Mouse (Mus musculus): Measurements from ENCODE around the gene Elovl7. TPM values are rescaled to one million over a fixed set of nuclear protein-coding genes. Genes with fewer than 3 reads are reported as not detected.

The Elovl7 gene
- polyA plus RNA-seq, 1 experiment from 2014 or later: 0.46 TPM

GRCm38 (mm10) chr13:108191074-108191720, 23.0 kb upstream of the Elovl7 start:
- no peaks in the 10 kb centered on the region for H3K4me1 ChIP-seq (ENCODE audit: control insufficient read depth, insufficient read depth, low read length)
- H3K4me2 ChIP-seq: no peak overlapping the region
- H3K27me3 ChIP-seq (ENCODE audit: control insufficient read depth, insufficient read depth, low read length): no peaks in the 10 kb centered on the region
- no peak for DNase-seq (ENCODE audit: low spot score, missing footprints)
- no peaks in the 10 kb centered on the region for H3K9me3 ChIP-seq (ENCODE audit: control insufficient read depth, low read length)
- WGBS: 70% methylated on average over 11 of the region's 11 CpGs
- H3K9ac ChIP-seq (ENCODE audit: low read length): no peak overlapping the region
- no peak overlapping the region for H3K27ac ChIP-seq (ENCODE audit: low read depth, low read length)
- no peak for ATAC-seq (ENCODE audit: low FRiP score)
- no peaks in the 10 kb centered on the region for H3K36me3 ChIP-seq (ENCODE audit: control insufficient read depth, insufficient read depth, low read length)
- no peak overlapping the region for H3K4me3 ChIP-seq (ENCODE audit: low read depth, low read length)

GRCm38 (mm10) chr13:108195474-108195873, 18.7 kb upstream of the Elovl7 start:
- no peak overlapping the region for H3K4me3 ChIP-seq (ENCODE audit: low read depth, low read length)
- ATAC-seq (ENCODE audit: low FRiP score): no peak
- no peak for DNase-seq (ENCODE audit: low spot score, missing footprints)
- no peaks in the 10 kb centered on the region for H3K36me3 ChIP-seq (ENCODE audit: control insufficient read depth, insufficient read depth, low read length)
- no peak overlapping the region for H3K9ac ChIP-seq (ENCODE audit: low read length)
- 93% methylated on average over 6 of the region's 6 CpGs for whole genome bisulfite sequencing
- no peaks in the 10 kb centered on the region for H3K9me3 ChIP-seq (ENCODE audit: control insufficient read depth, low read length)
- no peaks in the 10 kb centered on the region for H3K27me3 ChIP-seq (ENCODE audit: control insufficient read depth, insufficient read depth, low read length)
- no peaks in the 10 kb centered on the region for H3K4me1 ChIP-seq (ENCODE audit: control insufficient read depth, insufficient read depth, low read length)
- no peak overlapping the region for H3K27ac ChIP-seq (ENCODE audit: low read depth, low read length)
- no peak overlapping the region for H3K4me2 ChIP-seq

GRCm38 (mm10) chr13:108204857-108205256, 9.3 kb upstream of the Elovl7 start:
- 92% methylated on average over 3 of the region's 3 CpGs for WGBS
- ATAC-seq (ENCODE audit: low FRiP score) (no peak), DNase-seq (ENCODE audit: low spot score, missing footprints) (no peak)
- H3K9ac ChIP-seq (ENCODE audit: low read length): no peak overlapping the region
- H3K9me3 ChIP-seq (ENCODE audit: control insufficient read depth, low read length): no peaks in the 10 kb centered on the region
- no peak overlapping the region for H3K4me3 ChIP-seq (ENCODE audit: low read depth, low read length)
- H3K27me3 ChIP-seq (ENCODE audit: control insufficient read depth, insufficient read depth, low read length): no peaks in the 10 kb centered on the region
- no peak overlapping the region for H3K27ac ChIP-seq (ENCODE audit: low read depth, low read length)
- H3K4me2 ChIP-seq: no peak overlapping the region
- H3K36me3 ChIP-seq (ENCODE audit: control insufficient read depth, insufficient read depth, low read length): no peaks in the 10 kb centered on the region
- no peaks in the 10 kb centered on the region for H3K4me1 ChIP-seq (ENCODE audit: control insufficient read depth, insufficient read depth, low read length)

- Histone ChIP-seq H3K27me3 (ENCODE audit: control insufficient read depth, insufficient read depth, low read length) (no peaks in the 10 kb centered on the region; the same call in 1 of the 2 replicates), H3K4me3 (ENCODE audit: low read depth, low read length) (no peak overlapping the region), H3K27ac (ENCODE audit: low read depth, low read length) (no peak overlapping the region), H3K4me1 (ENCODE audit: control insufficient read depth, insufficient read depth, low read length) (no peaks in the 10 kb centered on the region), H3K36me3 (ENCODE audit: control insufficient read depth, insufficient read depth, low read length) (no peaks in the 10 kb centered on the region), H3K9me3 (ENCODE audit: control insufficient read depth, low read length) (no peaks in the 10 kb centered on the region), H3K4me2 (no peak overlapping the region), H3K9ac (ENCODE audit: low read length) (no peak overlapping the region)
- WGBS: 89% methylated on average over 2 of the region's 2 CpGs
- DNase-seq (ENCODE audit: low spot score, missing footprints): no peak
- ATAC-seq (ENCODE audit: low FRiP score): no peak
Observed at GRCm38 (mm10) chr13:108207447-108207846, 6.8 kb upstream of the Elovl7 start.

- Histone ChIP-seq H3K27me3 (ENCODE audit: control insufficient read depth, insufficient read depth, low read length) (peaks cover 1% of the 10 kb centered on the region; the same call in 1 of the 2 replicates), H3K9ac (ENCODE audit: low read length) (no peak overlapping the region), H3K27ac (ENCODE audit: low read depth, low read length) (no peak overlapping the region), H3K9me3 (ENCODE audit: control insufficient read depth, low read length) (no peaks in the 10 kb centered on the region), H3K4me1 (ENCODE audit: control insufficient read depth, insufficient read depth, low read length) (no peaks in the 10 kb centered on the region), H3K36me3 (ENCODE audit: control insufficient read depth, insufficient read depth, low read length) (no peaks in the 10 kb centered on the region), H3K4me3 (ENCODE audit: low read depth, low read length) (no peak overlapping the region), H3K4me2 (no peak overlapping the region)
- no peak for ATAC-seq (ENCODE audit: low FRiP score)
- 72% methylated on average over 5 of the region's 5 CpGs for WGBS
- DNase-seq (ENCODE audit: low spot score, missing footprints): no peak
Observed at GRCm38 (mm10) chr13:108208090-108208489, 6.1 kb upstream of the Elovl7 start.

GRCm38 (mm10) chr13:108210960-108211359, 3.2 kb upstream of the Elovl7 start:
- Histone ChIP-seq H3K4me1 (ENCODE audit: control insufficient read depth, insufficient read depth, low read length) (peaks cover 5% of the 10 kb centered on the region; the same call in 1 of the 2 replicates), H3K9ac (ENCODE audit: low read length) (no peak overlapping the region), H3K27me3 (ENCODE audit: control insufficient read depth, insufficient read depth, low read length) (peaks cover 21% of the 10 kb centered on the region), H3K9me3 (ENCODE audit: control insufficient read depth, low read length) (no peaks in the 10 kb centered on the region), H3K27ac (ENCODE audit: low read depth, low read length) (no peak overlapping the region), H3K4me3 (ENCODE audit: low read depth, low read length) (no peak overlapping the region), H3K4me2 (no peak overlapping the region), H3K36me3 (ENCODE audit: control insufficient read depth, insufficient read depth, low read length) (no peaks in the 10 kb centered on the region)
- DNase-seq (ENCODE audit: low spot score, missing footprints) (no peak), ATAC-seq (ENCODE audit: low FRiP score) (no peak)
- 90% methylated on average over 8 of the region's 8 CpGs for WGBS

GRCm38 (mm10) chr13:108212397-108213018, 1.7 kb upstream of the Elovl7 start:
- 44% methylated on average over 5 of the region's 5 CpGs for WGBS
- DNase-seq (ENCODE audit: low spot score, missing footprints) (no peak), ATAC-seq (ENCODE audit: low FRiP score) (no peak)
- Histone ChIP-seq H3K27ac (ENCODE audit: low read depth, low read length) (no peak overlapping the region), H3K9me3 (ENCODE audit: control insufficient read depth, low read length) (no peaks in the 10 kb centered on the region), H3K36me3 (ENCODE audit: control insufficient read depth, insufficient read depth, low read length) (no peaks in the 10 kb centered on the region), H3K4me2 (no peak overlapping the region), H3K9ac (ENCODE audit: low read length) (no peak overlapping the region), H3K4me3 (ENCODE audit: low read depth, low read length) (no peak overlapping the region), H3K4me1 (ENCODE audit: control insufficient read depth, insufficient read depth, low read length) (peaks cover 5% of the 10 kb centered on the region; the same call in 1 of the 2 replicates), H3K27me3 (ENCODE audit: control insufficient read depth, insufficient read depth, low read length) (peaks cover 24% of the 10 kb centered on the region)

- no peak; the same call in 1 of the 2 replicates for ATAC-seq (ENCODE audit: low FRiP score)
- Histone ChIP-seq H3K36me3 (ENCODE audit: control insufficient read depth, insufficient read depth, low read length) (no peaks in the 10 kb centered on the region), H3K27ac (ENCODE audit: low read depth, low read length) (no peak overlapping the region), H3K27me3 (ENCODE audit: control insufficient read depth, insufficient read depth, low read length) (peaks cover 24% of the 10 kb centered on the region), H3K4me2 (peak overlapping the region; percentile 100), H3K4me3 (ENCODE audit: low read depth, low read length) (peak overlapping the region; percentile 72), H3K4me1 (ENCODE audit: control insufficient read depth, insufficient read depth, low read length) (peaks cover 5% of the 10 kb centered on the region; the same call in 1 of the 2 replicates), H3K9ac (ENCODE audit: low read length) (peak overlapping the region; percentile 65), H3K9me3 (ENCODE audit: control insufficient read depth, low read length) (no peaks in the 10 kb centered on the region)
- WGBS: under 1% methylated on average over 43 of the region's 50 CpGs
- DNase-seq (ENCODE audit: low spot score, missing footprints): peak; percentile 96
Observed at GRCm38 (mm10) chr13:108214485-108215107, 392 bp downstream of the Elovl7 start.

GRCm38 (mm10) chr13:108215231-108215780, 1.1 kb downstream of the Elovl7 start:
- no peaks in the 10 kb centered on the region for H3K9me3 ChIP-seq (ENCODE audit: control insufficient read depth, low read length)
- no peak for ATAC-seq (ENCODE audit: low FRiP score)
- H3K36me3 ChIP-seq (ENCODE audit: control insufficient read depth, insufficient read depth, low read length): no peaks in the 10 kb centered on the region
- no peak overlapping the region for H3K27ac ChIP-seq (ENCODE audit: low read depth, low read length)
- H3K27me3 ChIP-seq (ENCODE audit: control insufficient read depth, insufficient read depth, low read length): peaks cover 24% of the 10 kb centered on the region
- H3K9ac ChIP-seq (ENCODE audit: low read length): no peak overlapping the region; the same call in 1 of the 2 replicates
- H3K4me1 ChIP-seq (ENCODE audit: control insufficient read depth, insufficient read depth, low read length): peaks cover 5% of the 10 kb centered on the region; the same call in 1 of the 2 replicates
- 5% methylated on average over 12 of the region's 12 CpGs for WGBS
- H3K4me3 ChIP-seq (ENCODE audit: low read depth, low read length): peak overlapping the region; percentile 72
- DNase-seq (ENCODE audit: low spot score, missing footprints): peak; percentile 89
- H3K4me2 ChIP-seq: peak overlapping the region; percentile 100

Measured in midbrain, embryonic 11.5 days (tissue).